Mouse (Mus musculus): Measurements from ENCODE around the gene Gm28042. TPM values are rescaled to one million over a fixed set of nuclear protein-coding genes. Genes with fewer than 3 reads are reported as not detected.

Gene Gm28042
- 1 to 10 TPM in 1 of 2 experiments, under 1 TPM in 1; 0.41 to 1.2 TPM for total RNA-seq (2021)
- long read RNA-seq, experiment 1, partial matches to known transcripts: 2 of 7 reads
- long read RNA-seq, experiment 1, other reads (novel, unspliced or antisense): 5 of 7 reads
- long read RNA-seq, experiment 2, partial matches to known transcripts: 1 of 3 reads
- long read RNA-seq, experiment 2, other reads (novel, unspliced or antisense): 2 of 3 reads

GRCm38 (mm10) chr2:120026984-120027949 is at the start of gene Gm28042, which contains the start of gene Jmjd7:
Gene Gm28042, plus strand, starts transcription at chr2:120027493.
Gene Jmjd7, plus strand, starts transcription at chr2:120027483.
- peak; percentile 86 for DNase-seq

- DNase-seq: no peak
These were observed 46.8 kb upstream of the Gm28042 start for GRCm38 (mm10) chr2:119980343-119980986.

GRCm38 (mm10) chr2:119981631-119982030 is 45.7 kb upstream of the Gm28042 start:
- DNase-seq: no peak

- DNase-seq: no peak
These were observed 41.4 kb upstream of the Gm28042 start for GRCm38 (mm10) chr2:119985871-119986270.

- DNase-seq: no peak
These were observed 40.9 kb upstream of the Gm28042 start for GRCm38 (mm10) chr2:119986369-119986768.

- no peak for DNase-seq
These were observed 39.9 kb upstream of the Gm28042 start for GRCm38 (mm10) chr2:119987441-119987840.

GRCm38 (mm10) chr2:119988952-119989351 is 38.3 kb upstream of the Gm28042 start:
- no peak for DNase-seq

- no peak for DNase-seq
These were observed 36.4 kb upstream of the Gm28042 start for GRCm38 (mm10) chr2:119990881-119991280.

- DNase-seq: peak; percentile 59
These were observed 34.9 kb upstream of the Gm28042 start for GRCm38 (mm10) chr2:119992349-119992748.

GRCm38 (mm10) chr2:119993515-119993914 is 33.8 kb upstream of the Gm28042 start:
- DNase-seq: no peak

- no peak for DNase-seq
These were observed 32.5 kb upstream of the Gm28042 start for GRCm38 (mm10) chr2:119994839-119995238.

- DNase-seq: no peak
These were observed 31.7 kb upstream of the Gm28042 start for GRCm38 (mm10) chr2:119995391-119996281.

- DNase-seq: no peak
These were observed 29.9 kb upstream of the Gm28042 start for GRCm38 (mm10) chr2:119997354-119997753.

- DNase-seq: no peak
These were observed 27.6 kb upstream of the Gm28042 start for GRCm38 (mm10) chr2:119999731-120000130.

- no peak for DNase-seq
These were observed 26.3 kb upstream of the Gm28042 start for GRCm38 (mm10) chr2:120000882-120001584.

- no peak for DNase-seq
These were observed 25.3 kb upstream of the Gm28042 start for GRCm38 (mm10) chr2:120001956-120002355.

- no peak for DNase-seq
These were observed 23.3 kb upstream of the Gm28042 start for GRCm38 (mm10) chr2:120003970-120004369.

GRCm38 (mm10) chr2:120006696-120007095 is 20.6 kb upstream of the Gm28042 start:
- DNase-seq: no peak

- no peak for DNase-seq
These were observed 19.5 kb upstream of the Gm28042 start for GRCm38 (mm10) chr2:120007680-120008210.

GRCm38 (mm10) chr2:120008672-120009071 is 18.6 kb upstream of the Gm28042 start:
- no peak for DNase-seq
